Mouse (Mus musculus) olfactory bulb, adult 2 months (tissue): ENCODE measurements around the gene Ptms. TPM values are rescaled to one million over a fixed set of nuclear protein-coding genes. Genes with fewer than 3 reads are reported as not detected.

Source experiments
- H3K27ac ChIP-seq: fragments of 200-500 bp; 2 replicates; pipeline ENCODE4 v1.5.1; 2012; ENCODE audit warnings: low read depth, low read length; ENCODE audit not compliant: insufficient read depth
- H3K4me1 ChIP-seq: fragments of 200-500 bp; 2 replicates; pipeline ENCODE4 v1.6.1; 2012; ENCODE audit warnings: low read length; ENCODE audit not compliant: control insufficient read depth, insufficient read depth
- H3K4me3 ChIP-seq: fragments of 200-500 bp; 2 replicates; pipeline ENCODE4 v1.5.1; 2012; ENCODE audit warnings: mild to moderate bottlenecking, low read depth, low read length, moderate library complexity; ENCODE audit not compliant: insufficient read depth
- CTCF ChIP-seq: fragments of 200-500 bp; IDR thresholded peaks from 2 replicates; pipeline ENCODE4 v1.5.1; 2012; ENCODE audit warnings: low read depth, mild to moderate bottlenecking, low read length, moderate library complexity; ENCODE audit not compliant: insufficient read depth
- POLR2A ChIP-seq: fragments of 200-500 bp; IDR thresholded peaks from 2 replicates; pipeline ENCODE4 v1.6.1; 2012; ENCODE audit warnings: mild to moderate bottlenecking, low read depth, low read length, moderate library complexity; ENCODE audit not compliant: insufficient read depth
- WGBS: fragments of 180-500 bp; shearing (Covaris S2); methylation state at CpG from one replicate; pipeline ENCODE4 v1.1.7; 2018; 5-methylcytosine and 5-hydroxymethylcytosine counted together
- polyA plus RNA-seq: library from polyadenylated mRNA; stranded (reverse); fragments of >200 nt; gene quantifications from 2 replicates; pipeline ENCODE4 v1.2.4, GENCODE M21; 2012; ENCODE audit warnings: low replicate concordance; ENCODE audit not compliant: missing spikeins, insufficient read depth, insufficient read length

The Ptms gene
- polyA plus RNA-seq, 1 experiment: not detected

GRCm38 (mm10) chr6:124884714-124885500 is 35.0 kb downstream of the Ptms start:
- H3K4me3 ChIP-seq: no peak overlapping the region
- TF ChIP-seq CTCF: no peak
- no peak for TF ChIP-seq POLR2A
- H3K27ac ChIP-seq: no peak overlapping the region
- WGBS: 70% methylated on average over 10 of the region's 10 CpGs
- H3K4me1 ChIP-seq: 0 out of 2 replicates have a peak, but pooled peaks cover 5% of the 10 kb centered on the region

GRCm38 (mm10) chr6:124883351-124883750 is 36.6 kb downstream of the Ptms start:
- H3K27ac ChIP-seq: no peak overlapping the region
- H3K4me1 ChIP-seq: 0 out of 2 replicates have a peak, but pooled peaks cover 5% of the 10 kb centered on the region
- H3K4me3 ChIP-seq: no peak overlapping the region
- TF ChIP-seq POLR2A (no peak), CTCF (no peak)
- 75% methylated on average over 10 of the region's 10 CpGs for WGBS

GRCm38 (mm10) chr6:124881821-124882220 is 38.1 kb downstream of the Ptms start:
- 87% methylated on average over 9 of the region's 9 CpGs for WGBS
- no peak overlapping the region for H3K27ac ChIP-seq
- 0 out of 2 replicates have a peak, but pooled peaks cover 5% of the 10 kb centered on the region for H3K4me1 ChIP-seq
- TF ChIP-seq CTCF: no peak
- TF ChIP-seq POLR2A: no peak
- H3K4me3 ChIP-seq: no peak overlapping the region

DNA sequence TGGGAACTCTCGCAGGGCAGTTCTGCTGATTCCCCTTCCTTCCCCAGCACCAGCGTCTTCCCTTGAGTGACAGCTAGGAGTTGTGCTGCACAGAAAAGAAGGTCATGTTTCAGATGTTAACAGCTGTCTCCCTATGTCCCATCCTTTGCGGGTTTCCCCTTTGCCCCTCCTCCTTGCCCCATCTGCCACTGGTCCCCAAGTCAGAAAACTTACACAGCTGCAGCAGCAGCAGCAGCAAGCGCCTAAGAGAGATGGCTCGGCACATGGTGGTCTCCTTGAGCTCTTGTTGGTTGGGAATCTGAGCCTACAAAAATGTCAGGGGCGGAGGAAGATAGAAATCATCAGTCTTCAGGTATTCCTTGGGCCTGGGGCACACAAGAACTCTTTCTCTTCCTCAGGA is 40.5 kb downstream of the Ptms start:
- Histone ChIP-seq H3K4me1 (no peaks in the 10 kb centered on the region), H3K4me3 (no peak overlapping the region), H3K27ac (no peak overlapping the region)
- TF ChIP-seq CTCF (no peak), POLR2A (no peak)
- WGBS: 76% methylated on average over 6 of the region's 6 CpGs

- Histone ChIP-seq H3K27ac (no peak overlapping the region), H3K4me3 (no peak overlapping the region), H3K4me1 (no peaks in the 10 kb centered on the region)
- WGBS: 50% methylated on average over 3 of the region's 3 CpGs
- no peak for TF ChIP-seq CTCF
- TF ChIP-seq POLR2A: no peak
These were observed 45.6 kb downstream of the Ptms start for GRCm38 (mm10) chr6:124874348-124874747.

GRCm38 (mm10) chr6:124866560-124866959 is 53.3 kb downstream of the Ptms start:
- TF ChIP-seq CTCF: no peak
- no peak for TF ChIP-seq POLR2A
- WGBS: 71% methylated on average over 7 of the region's 7 CpGs
- Histone ChIP-seq H3K27ac (no peak overlapping the region), H3K4me1 (peaks cover 22% of the 10 kb centered on the region), H3K4me3 (no peak overlapping the region)

GRCm38 (mm10) chr6:124865766-124866362 is 54.0 kb downstream of the Ptms start:
- peak overlapping the region; percentile 85; the same call in 1 of the 2 replicates for H3K27ac ChIP-seq
- peaks cover 29% of the 10 kb centered on the region for H3K4me1 ChIP-seq
- H3K4me3 ChIP-seq: no peak overlapping the region
- 72% methylated on average over 18 of the region's 18 CpGs for whole genome bisulfite sequencing
- TF ChIP-seq CTCF: no peak
- TF ChIP-seq POLR2A: no peak

Other genes starting within 250 kb of the Ptms start
- not detected in 2 replicates for gene Emg1, start 207.9 kb downstream of the Ptms start, polyA plus RNA-seq
- gene Phb2, start 207.8 kb downstream of the Ptms start, polyA plus RNA-seq: not detected in 2 replicates
- gene Ptpn6, start 181.4 kb downstream of the Ptms start, polyA plus RNA-seq: not detected in 2 replicates
- gene Grcc10, start 178.7 kb downstream of the Ptms start, polyA plus RNA-seq: 1,072 TPM in 1 of 2 replicates, not detected in the other
- not detected in 2 replicates for gene Gm45234, start 164.1 kb downstream of the Ptms start, polyA plus RNA-seq
- not detected in 2 replicates for gene Atn1, start 163.6 kb downstream of the Ptms start, polyA plus RNA-seq
- gene Eno2, start 150.4 kb downstream of the Ptms start, polyA plus RNA-seq: 916 and 939 TPM in 2 replicates
- gene Lrrc23, start 140.4 kb downstream of the Ptms start, polyA plus RNA-seq: not detected in 2 replicates
- gene Spsb2, start 111.4 kb downstream of the Ptms start, polyA plus RNA-seq: not detected in 2 replicates
- 644 TPM in 1 of 2 replicates, not detected in the other for gene Tpi1, start 105.8 kb downstream of the Ptms start, polyA plus RNA-seq
- 225 TPM in 1 of 2 replicates, not detected in the other for gene Usp5, start 90.6 kb downstream of the Ptms start, polyA plus RNA-seq
- not detected in 2 replicates for gene Cdca3, start 90.6 kb downstream of the Ptms start, polyA plus RNA-seq
- gene Gnb3, start 79.8 kb downstream of the Ptms start, polyA plus RNA-seq: not detected in 2 replicates
- not detected in 2 replicates for gene P3h3, start 62.4 kb downstream of the Ptms start, polyA plus RNA-seq
- gene Gpr162, start 56.1 kb downstream of the Ptms start, polyA plus RNA-seq: not detected in 2 replicates
- 395 and 682 TPM in 2 replicates for gene Cd4, start 31.9 kb downstream of the Ptms start, polyA plus RNA-seq
- gene Lag3, start 8.4 kb downstream of the Ptms start, polyA plus RNA-seq: not detected in 2 replicates
- gene Mlf2, start 11.3 kb upstream of the Ptms start, polyA plus RNA-seq: not detected in 2 replicates
- gene Cops7a, start 45.4 kb upstream of the Ptms start, polyA plus RNA-seq: 255 TPM in 1 of 2 replicates, not detected in the other
- not detected in 2 replicates for gene Pianp, start 76.6 kb upstream of the Ptms start, polyA plus RNA-seq
- 212 TPM in 1 of 2 replicates, not detected in the other for gene Zfp384, start 89.0 kb upstream of the Ptms start, polyA plus RNA-seq
- gene Ing4, start 119.7 kb upstream of the Ptms start, polyA plus RNA-seq: not detected in 2 replicates
- not detected in 2 replicates for gene Acrbp, start 129.6 kb upstream of the Ptms start, polyA plus RNA-seq
- not detected in 2 replicates for gene Lpar5, start 147.8 kb upstream of the Ptms start, polyA plus RNA-seq
- 91.6 and 138 TPM in 2 replicates for gene Chd4, start 175.9 kb upstream of the Ptms start, polyA plus RNA-seq
- gene Nop2, start 211.8 kb upstream of the Ptms start, polyA plus RNA-seq: not detected in 2 replicates
- not detected in 2 replicates for gene Iffo1, start 225.1 kb upstream of the Ptms start, polyA plus RNA-seq
- 844 TPM in 1 of 2 replicates, not detected in the other for gene Gapdh, start 246.4 kb upstream of the Ptms start, polyA plus RNA-seq